Mouse (Mus musculus): ENCODE measurements around the gene Rtbdn.

DNA sequence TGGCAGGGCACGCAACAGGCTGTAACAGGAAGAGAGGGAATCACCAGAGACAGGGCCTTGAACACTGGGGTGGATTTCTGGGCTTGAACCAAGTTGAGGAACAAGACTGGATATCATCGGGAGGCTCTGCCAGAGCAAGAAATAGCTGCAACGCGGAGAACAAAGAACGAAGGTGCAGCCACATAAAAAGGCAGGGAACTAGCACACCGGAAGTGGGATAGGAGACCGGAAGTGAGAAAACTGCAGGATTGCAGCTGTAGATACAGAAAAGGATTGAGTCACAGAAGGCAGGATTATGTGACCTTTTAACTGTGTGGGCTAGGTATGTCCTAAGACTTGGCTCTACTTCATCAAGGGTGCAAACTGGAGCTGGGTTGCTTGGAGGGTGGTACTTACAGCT is 42.4 kb upstream of the Rtbdn start:
- TF ChIP-seq CTCF (IDR thresholded peaks at IDR 0.05; ENCODE audit: low read depth, low read length) = no peak
- no peak for TF ChIP-seq POLR2A (IDR thresholded peaks at IDR 0.05; ENCODE audit: extremely low read depth, insufficient read depth, low read length)
